Mouse (Mus musculus) olfactory bulb, adult 2 months (tissue): Measurements from ENCODE around the gene Adcy9. TPM values are rescaled to one million over a fixed set of nuclear protein-coding genes. Genes with fewer than 3 reads are reported as not detected.

ENCODE experiments used
- H3K27ac ChIP-seq: fragments of 200-500 bp; 2 replicates; pipeline ENCODE4 v1.5.1; 2012; ENCODE audit warnings: low read depth, low read length; ENCODE audit not compliant: insufficient read depth
- H3K4me1 ChIP-seq: fragments of 200-500 bp; 2 replicates; pipeline ENCODE4 v1.6.1; 2012; ENCODE audit warnings: low read length; ENCODE audit not compliant: control insufficient read depth, insufficient read depth
- H3K4me3 ChIP-seq: fragments of 200-500 bp; 2 replicates; pipeline ENCODE4 v1.5.1; 2012; ENCODE audit warnings: mild to moderate bottlenecking, low read depth, low read length, moderate library complexity; ENCODE audit not compliant: insufficient read depth
- CTCF ChIP-seq: fragments of 200-500 bp; IDR thresholded peaks from 2 replicates; pipeline ENCODE4 v1.5.1; 2012; ENCODE audit warnings: low read depth, mild to moderate bottlenecking, low read length, moderate library complexity; ENCODE audit not compliant: insufficient read depth
- POLR2A ChIP-seq: fragments of 200-500 bp; IDR thresholded peaks from 2 replicates; pipeline ENCODE4 v1.6.1; 2012; ENCODE audit warnings: mild to moderate bottlenecking, low read depth, low read length, moderate library complexity; ENCODE audit not compliant: insufficient read depth
- WGBS: fragments of 180-500 bp; shearing (Covaris S2); methylation state at CpG from one replicate; pipeline ENCODE4 v1.1.7; 2018; 5-methylcytosine and 5-hydroxymethylcytosine counted together
- polyA plus RNA-seq: library from polyadenylated mRNA; stranded (reverse); fragments of >200 nt; gene quantifications from 2 replicates; pipeline ENCODE4 v1.2.4, GENCODE M21; 2012; ENCODE audit warnings: low replicate concordance; ENCODE audit not compliant: missing spikeins, insufficient read depth, insufficient read length

The Adcy9 gene
- polyA plus RNA-seq, 1 experiment: not detected

GRCm38 (mm10) chr16:4444378-4444777 is 24.1 kb upstream of the Adcy9 start:
- H3K27ac ChIP-seq: no peak overlapping the region
- TF ChIP-seq CTCF: no peak
- no peak for TF ChIP-seq POLR2A
- 39% methylated on average over 1 of the region's 1 CpGs for WGBS
- H3K4me1 ChIP-seq: peaks cover 12% of the 10 kb centered on the region
- no peak overlapping the region for H3K4me3 ChIP-seq

- H3K27ac ChIP-seq: no peak overlapping the region
- H3K4me1 ChIP-seq: peaks cover 5% of the 10 kb centered on the region; the same call in 1 of the 2 replicates
- TF ChIP-seq CTCF (no peak), POLR2A (no peak)
- H3K4me3 ChIP-seq: no peak overlapping the region
- WGBS: 70% methylated on average over 10 of the region's 10 CpGs
Observed at GRCm38 (mm10) chr16:4439302-4440066, 19.2 kb upstream of the Adcy9 start.

- TF ChIP-seq POLR2A (no peak), CTCF (no peak)
- Histone ChIP-seq H3K4me1 (peaks cover 5% of the 10 kb centered on the region; the same call in 1 of the 2 replicates), H3K4me3 (no peak overlapping the region), H3K27ac (no peak overlapping the region)
- 76% methylated on average over 4 of the region's 4 CpGs for WGBS
Observed at GRCm38 (mm10) chr16:4436738-4437137, 16.4 kb upstream of the Adcy9 start.

- Histone ChIP-seq H3K4me1 (peaks cover 7% of the 10 kb centered on the region), H3K27ac (no peak overlapping the region), H3K4me3 (no peak overlapping the region)
- WGBS: 86% methylated on average over 2 of the region's 2 CpGs
- TF ChIP-seq POLR2A (no peak), CTCF (no peak)
Observed at GRCm38 (mm10) chr16:4435371-4435770, 15.1 kb upstream of the Adcy9 start.

- Histone ChIP-seq H3K4me3 (no peak overlapping the region), H3K4me1 (peaks cover 2% of the 10 kb centered on the region), H3K27ac (no peak overlapping the region)
- TF ChIP-seq CTCF: no peak
- 83% methylated on average over 4 of the region's 4 CpGs for WGBS
Observed at GRCm38 (mm10) chr16:4431841-4432240, 11.5 kb upstream of the Adcy9 start.

GRCm38 (mm10) chr16:4431013-4431412 is 10.7 kb upstream of the Adcy9 start:
- 58% methylated on average over 3 of the region's 3 CpGs for WGBS
- Histone ChIP-seq H3K4me1 (peaks cover 2% of the 10 kb centered on the region), H3K27ac (0 out of 2 replicates have a peak overlapping the region, but pooled peaks have one; percentile 18), H3K4me3 (no peak overlapping the region)
- TF ChIP-seq POLR2A (no peak), CTCF (no peak)

GRCm38 (mm10) chr16:4430232-4430631 is 9.9 kb upstream of the Adcy9 start:
- H3K4me1 ChIP-seq: peaks cover 2% of the 10 kb centered on the region
- TF ChIP-seq CTCF (no peak), POLR2A (no peak)
- 81% methylated on average over 5 of the region's 5 CpGs for WGBS
- H3K27ac ChIP-seq: no peak overlapping the region
- H3K4me3 ChIP-seq: no peak overlapping the region

GRCm38 (mm10) chr16:4425658-4426234 is 5.4 kb upstream of the Adcy9 start:
- no peaks in the 10 kb centered on the region for H3K4me1 ChIP-seq
- no peak overlapping the region for H3K4me3 ChIP-seq
- WGBS: 61% methylated on average over 4 of the region's 4 CpGs
- H3K27ac ChIP-seq: no peak overlapping the region
- TF ChIP-seq POLR2A: no peak
- TF ChIP-seq CTCF: no peak

- TF ChIP-seq POLR2A: no peak
- TF ChIP-seq CTCF: no peak
- Histone ChIP-seq H3K4me1 (peaks cover 7% of the 10 kb centered on the region), H3K27ac (no peak overlapping the region), H3K4me3 (no peak overlapping the region)
- WGBS: 88% methylated on average over 5 of the region's 5 CpGs
Observed at GRCm38 (mm10) chr16:4423613-4424012, 3.3 kb upstream of the Adcy9 start.

- H3K4me1 ChIP-seq: peaks cover 13% of the 10 kb centered on the region
- WGBS: 97% methylated on average over 3 of the region's 3 CpGs
- H3K27ac ChIP-seq: no peak overlapping the region
- no peak overlapping the region for H3K4me3 ChIP-seq
- no peak for TF ChIP-seq POLR2A
- no peak for TF ChIP-seq CTCF
Observed at GRCm38 (mm10) chr16:4422991-4423390, 2.7 kb upstream of the Adcy9 start.
